Mouse (Mus musculus): ENCODE measurements around the gene Ifitm2. TPM values are rescaled to one million over a fixed set of nuclear protein-coding genes. Genes with fewer than 3 reads are reported as not detected.

The Ifitm2 gene
- total RNA-seq, 1 experiment = 679 TPM

- no peak for DNase-seq (ENCODE audit: low read depth, low spot score)
- Histone ChIP-seq H3K9me3 (ENCODE audit: control insufficient read depth, insufficient read depth, low read depth, low read length) (no peaks in the 10 kb centered on the region), H3K36me3 (ENCODE audit: control insufficient read depth, insufficient read depth, low read length, poor library complexity, severe bottlenecking) (no peaks in the 10 kb centered on the region), H3K4me1 (ENCODE audit: control insufficient read depth in 2 of 2, insufficient read depth in 2 of 2, low read length in 2 of 2, poor library complexity in 1 of 2) (peaks cover 5 to 12% of the 10 kb centered on the region in 2 experiments; a peak in 3 of 4 replicates), H3K4me3 (ENCODE audit: insufficient read depth in 1 of 2, low read depth in 1 of 2, low read length in 2 of 2, poor library complexity in 1 of 2, severe bottlenecking in 1 of 2) (no peak overlapping the region), H3K27ac (ENCODE audit: insufficient read depth, low read depth, low read length, poor library complexity, severe bottlenecking) (no peak overlapping the region), H3K9ac (ENCODE audit: insufficient read depth, low read depth, low read length, poor library complexity, severe bottlenecking) (no peak overlapping the region)
- in situ Hi-C loops (cut with MboI; ENCODE audit: low sequenced_read_pairs in 2 of 2, unreplicated experiment in 2 of 2) = no loop called here
- TF ChIP-seq ZC3H11A (IDR thresholded peaks at IDR 0.05; ENCODE audit: borderline replicate concordance, low read depth, low read length) = no peak
- no peak for TF ChIP-seq MAFK (IDR thresholded peaks at IDR 0.05; ENCODE audit: insufficient read depth, low read depth, low read length)
- no peak for TF ChIP-seq CHD2 (IDR thresholded peaks at IDR 0.05; ENCODE audit: low read depth, low read length)
- TF ChIP-seq HCFC1 (IDR thresholded peaks at IDR 0.05; ENCODE audit: borderline replicate concordance, insufficient read depth, low read length) = no peak
- TF ChIP-seq ZNF384 (IDR thresholded peaks at IDR 0.05; ENCODE audit: low read depth, low read length) = no peak
These were observed 50.1 kb downstream of the Ifitm2 start for GRCm38 (mm10) chr7:140905642-140906081.

Other genes with a start within 250 kb of the Ifitm2 start
- gene Cyp2e1, start 192.2 kb downstream of the Ifitm2 start, total RNA-seq (2012; rRNA removed) = not detected in 2 replicates
- 12.2 and 21.6 TPM in 2 replicates for gene Syce1, start 168.1 kb downstream of the Ifitm2 start, total RNA-seq (2012; rRNA removed)
- gene Zfp941, start 133.8 kb downstream of the Ifitm2 start, total RNA-seq (2012; rRNA removed) = 12.0 and 13.6 TPM in 2 replicates
- gene Urah, start 121.0 kb downstream of the Ifitm2 start, total RNA-seq (2012; rRNA removed) = 19.5 and 32.1 TPM in 2 replicates
- not detected in 2 replicates for gene Scgb1c1, start 110.4 kb downstream of the Ifitm2 start, total RNA-seq (2012; rRNA removed)
- 0.16 TPM in 1 of 2 replicates, not detected in the other for gene Odf3, start 108.2 kb downstream of the Ifitm2 start, total RNA-seq (2012; rRNA removed)
- gene Gm45785, start 99.7 kb downstream of the Ifitm2 start, total RNA-seq (2012; rRNA removed) = 0.89 and 1.6 TPM in 2 replicates
- gene Ric8a, start 99.0 kb downstream of the Ifitm2 start, total RNA-seq (2012; rRNA removed) = 60.5 and 90.0 TPM in 2 replicates
- 21.6 and 31.5 TPM in 2 replicates for gene Bet1l, start 98.4 kb downstream of the Ifitm2 start, total RNA-seq (2012; rRNA removed)
- 164 and 199 TPM in 2 replicates for gene Psmd13, start 74.0 kb downstream of the Ifitm2 start, total RNA-seq (2012; rRNA removed)
- 18.2 and 26.3 TPM in 2 replicates for gene Sirt3, start 73.7 kb downstream of the Ifitm2 start, total RNA-seq (2012; rRNA removed)
- not detected in 2 replicates for gene Cox8b, start 55.5 kb downstream of the Ifitm2 start, total RNA-seq (2012; rRNA removed)
- gene Nlrp6, start 35.1 kb downstream of the Ifitm2 start, total RNA-seq (2012; rRNA removed) = 0.27 and 0.74 TPM in 2 replicates
- 10.0 and 12.5 TPM in 2 replicates for gene Pgghg, start 14.6 kb downstream of the Ifitm2 start, total RNA-seq (2012; rRNA removed)
- gene Ifitm5, start 5.7 kb downstream of the Ifitm2 start, total RNA-seq (2012; rRNA removed) = 7.7 and 18.6 TPM in 2 replicates
- not detected in 2 replicates for gene Gm45717, start 50 bp downstream of the Ifitm2 start, total RNA-seq (2012; rRNA removed)
- 274 and 585 TPM in 2 replicates for gene Ifitm1, start 11.2 kb upstream of the Ifitm2 start, total RNA-seq (2012; rRNA removed)
- 353 and 601 TPM in 2 replicates for gene Ifitm3, start 54.8 kb upstream of the Ifitm2 start, total RNA-seq (2012; rRNA removed)
- gene Ifitm6, start 61.9 kb upstream of the Ifitm2 start, total RNA-seq (2012; rRNA removed) = 0.36 TPM in 1 of 2 replicates, not detected in the other
- not detected in 2 replicates for gene Gm17387, start 73.1 kb upstream of the Ifitm2 start, total RNA-seq (2012; rRNA removed)
- 31.1 and 78.3 TPM in 2 replicates for gene B4galnt4, start 105.1 kb upstream of the Ifitm2 start, total RNA-seq (2012; rRNA removed)
- 8.0 and 12.2 TPM in 2 replicates for gene Pkp3, start 122.2 kb upstream of the Ifitm2 start, total RNA-seq (2012; rRNA removed)
- 18.2 and 56.2 TPM in 2 replicates for gene Sigirr, start 144.6 kb upstream of the Ifitm2 start, total RNA-seq (2012; rRNA removed)
- gene Ano9, start 161.8 kb upstream of the Ifitm2 start, total RNA-seq (2012; rRNA removed) = 26.4 and 102 TPM in 2 replicates
- gene Ptdss2, start 166.4 kb upstream of the Ifitm2 start, total RNA-seq (2012; rRNA removed) = 65.1 and 82.8 TPM in 2 replicates
- 61.9 and 70.3 TPM in 2 replicates for gene Rnh1, start 216.9 kb upstream of the Ifitm2 start, total RNA-seq (2012; rRNA removed)
- gene Hras, start 238.0 kb upstream of the Ifitm2 start, total RNA-seq (2012; rRNA removed) = 130 and 133 TPM in 2 replicates
- gene Lrrc56, start 238.2 kb upstream of the Ifitm2 start, total RNA-seq (2012; rRNA removed) = 3.3 and 3.9 TPM in 2 replicates